In genomic region chr4:34128224-34128623, GRCm38 (mm10) we compare ENCODE assay signal across 24 mouse cellular contexts.
DNase-seq lines count a peak whose midpoint lies in the region; ATAC-seq and TF ChIP-seq lines count a peak whose summit lies in the region.
"Had no signal": no experiment of that assay in that cellular context is flagged by ENCODE, and none has a peak within 500 bp of the region (broad histone marks: within the 10 kb centered on the region; RNA-seq: fewer than 3 reads in every experiment).

No protein-coding gene starts in this region.

- TF ChIP-seq CTCF in brain, embryonic 14.5 days (IDR thresholded peaks at IDR 0.05; ENCODE audit: borderline replicate concordance, extremely low read depth, insufficient read depth, insufficient read length): no peak

- no peaks in the 10 kb centered on the region for H3K27me3 ChIP-seq in midbrain, embryonic 14.5 days (ENCODE audit: control insufficient read depth, insufficient read depth, low read length)
- H3K27me3 ChIP-seq in midbrain, embryonic 11.5 days (ENCODE audit: control insufficient read depth, insufficient read depth, low read length): no peaks in the 10 kb centered on the region
- H3K27me3 ChIP-seq in midbrain, embryonic 16.5 days (ENCODE audit: control insufficient read depth, insufficient read depth, low read depth, low read length): no peaks in the 10 kb centered on the region
- H3K27me3 ChIP-seq in liver, embryonic 11.5 days (replicated peaks; ENCODE audit: control insufficient read depth, insufficient read depth, low read length): no peaks in the 10 kb centered on the region
- H3K27me3 ChIP-seq: embryonic facial prominence, embryonic 13.5 days; embryonic facial prominence, embryonic 15.5 days; forebrain, embryonic 13.5 days; forebrain, embryonic 15.5 days; Patski had no signal

- H3K27ac ChIP-seq in midbrain, embryonic 14.5 days (replicated peaks; ENCODE audit: low read depth, low read length): no peak overlapping the region
- no peak overlapping the region for H3K27ac ChIP-seq in midbrain, embryonic 11.5 days (ENCODE audit: low read depth, low read length)
- no peak overlapping the region for H3K27ac ChIP-seq in midbrain, embryonic 16.5 days (ENCODE audit: low read length)
- H3K27ac ChIP-seq in liver, embryonic 11.5 days (ENCODE audit: low read depth, low read length): no peak overlapping the region
- H3K27ac ChIP-seq: embryonic facial prominence, embryonic 13.5 days; embryonic facial prominence, embryonic 15.5 days; forebrain, embryonic 13.5 days; forebrain, embryonic 15.5 days had no signal

- H3K4me3 ChIP-seq in midbrain, embryonic 14.5 days (replicated peaks; ENCODE audit: low read depth, low read length): no peak overlapping the region
- H3K4me3 ChIP-seq in midbrain, embryonic 11.5 days (ENCODE audit: low read depth, low read length): no peak overlapping the region
- no peak overlapping the region for H3K4me3 ChIP-seq in midbrain, embryonic 16.5 days (ENCODE audit: low read depth, low read length)
- H3K4me3 ChIP-seq in liver, embryonic 11.5 days (ENCODE audit: low read depth, low read length): no peak overlapping the region
- H3K4me3 ChIP-seq: embryonic facial prominence, embryonic 13.5 days; embryonic facial prominence, embryonic 15.5 days; forebrain, embryonic 13.5 days; forebrain, embryonic 15.5 days had no signal

- ATAC-seq in midbrain, embryonic 14.5 days (ENCODE audit: low FRiP score, low TSS enrichment): no peak
- no peak for ATAC-seq in midbrain, embryonic 11.5 days (ENCODE audit: low FRiP score)
- peak; percentile 51 for ATAC-seq in midbrain, embryonic 16.5 days
- ATAC-seq in liver, embryonic 11.5 days (replicated peaks; ENCODE audit: low FRiP score): no peak
- ATAC-seq: activated CD4-positive, CD25-positive, alpha-beta regulatory T cell, adult 4 months; forebrain, embryonic 13.5 days; forebrain, embryonic 15.5 days; forebrain, postnatal 0 days; Patski had no signal

- H3K4me2 ChIP-seq in midbrain, embryonic 14.5 days (ENCODE audit: low read length): no peak overlapping the region
- no peak overlapping the region for H3K4me2 ChIP-seq in midbrain, embryonic 11.5 days
- H3K4me2 ChIP-seq in midbrain, embryonic 16.5 days (ENCODE audit: low read length): no peak overlapping the region
- H3K4me2 ChIP-seq in liver, embryonic 11.5 days: no peak overlapping the region
- H3K4me2 ChIP-seq: embryonic facial prominence, embryonic 13.5 days; embryonic facial prominence, embryonic 15.5 days; forebrain, embryonic 13.5 days; forebrain, embryonic 15.5 days had no signal

- no peaks in the 10 kb centered on the region for H3K9me3 ChIP-seq in midbrain, embryonic 14.5 days (ENCODE audit: control insufficient read depth, low read length)
- no peaks in the 10 kb centered on the region for H3K9me3 ChIP-seq in midbrain, embryonic 11.5 days (ENCODE audit: control insufficient read depth, low read length)
- no peaks in the 10 kb centered on the region for H3K9me3 ChIP-seq in midbrain, embryonic 16.5 days (replicated peaks; ENCODE audit: control insufficient read depth, low read length, poor library complexity, severe bottlenecking)
- H3K9me3 ChIP-seq in liver, embryonic 11.5 days (ENCODE audit: control insufficient read depth, low read length): no peaks in the 10 kb centered on the region
- H3K9me3 ChIP-seq: embryonic facial prominence, embryonic 13.5 days; embryonic facial prominence, embryonic 15.5 days; forebrain, embryonic 13.5 days; forebrain, embryonic 15.5 days had no signal

- no peaks in the 10 kb centered on the region for H3K4me1 ChIP-seq in midbrain, embryonic 14.5 days (ENCODE audit: control insufficient read depth, insufficient read depth, low read length)
- H3K4me1 ChIP-seq in midbrain, embryonic 11.5 days (ENCODE audit: control insufficient read depth, insufficient read depth, low read length): no peaks in the 10 kb centered on the region
- no peaks in the 10 kb centered on the region for H3K4me1 ChIP-seq in midbrain, embryonic 16.5 days (ENCODE audit: control insufficient read depth, insufficient read depth, low read length)
- H3K4me1 ChIP-seq in liver, embryonic 11.5 days (replicated peaks; ENCODE audit: control insufficient read depth, insufficient read depth, low read length): no peaks in the 10 kb centered on the region
- H3K4me1 ChIP-seq: embryonic facial prominence, embryonic 13.5 days; embryonic facial prominence, embryonic 15.5 days; forebrain, embryonic 13.5 days; forebrain, embryonic 15.5 days had no signal

- TF ChIP-seq POLR2A in brain, embryonic 14.5 days (IDR thresholded peaks at IDR 0.05; ENCODE audit: borderline replicate concordance, extremely low read depth, insufficient read depth, insufficient read length, poor library complexity, severe bottlenecking): no peak

- DNase-seq in midbrain, embryonic 14.5 days: peak; percentile 49
- no peak for DNase-seq in midbrain, embryonic 11.5 days (ENCODE audit: low spot score, missing footprints)
- peak; percentile 37 for DNase-seq in brain, embryonic 14.5 days (ENCODE audit: low read depth)
- peak; percentile 19 for DNase-seq in retina, postnatal 1 day
- DNase-seq in Muller cell, postnatal 12 days (ENCODE audit: inconsistent ontology term): no peak
- no peak for DNase-seq in liver, embryonic 11.5 days (ENCODE audit: low spot score)
- DNase-seq: adrenal gland, adult 8-10 months; adrenal gland, postnatal 14 days; adrenal gland, postnatal 36 days; cerebellum, adult 11 months; cerebellum, adult 18-20 months; cerebellum, adult 8-10 months; cerebellum, adult 9-11 months; cerebellum, postnatal 14 days; cerebellum, postnatal 36 days; embryo, embryonic 11 days; forebrain, postnatal 0 days had no signal

- WGBS in midbrain, embryonic 14.5 days: 45% methylated on average over 4 of the region's 4 CpGs
- WGBS in midbrain, embryonic 11.5 days: 63% methylated on average over 4 of the region's 4 CpGs
- 48% methylated on average over 4 of the region's 4 CpGs for WGBS in midbrain, embryonic 16.5 days
- WGBS in liver, embryonic 11.5 days: 66% methylated on average over 4 of the region's 4 CpGs

- no peaks in the 10 kb centered on the region for H3K36me3 ChIP-seq in midbrain, embryonic 14.5 days (ENCODE audit: control insufficient read depth, insufficient read depth, low read length)
- no peaks in the 10 kb centered on the region for H3K36me3 ChIP-seq in midbrain, embryonic 11.5 days (ENCODE audit: control insufficient read depth, insufficient read depth, low read length)
- no peaks in the 10 kb centered on the region for H3K36me3 ChIP-seq in midbrain, embryonic 16.5 days (ENCODE audit: control insufficient read depth, insufficient read depth, low read length)
- no peaks in the 10 kb centered on the region for H3K36me3 ChIP-seq in liver, embryonic 11.5 days (ENCODE audit: control insufficient read depth, insufficient read depth, low read length)
- H3K36me3 ChIP-seq: embryonic facial prominence, embryonic 13.5 days; embryonic facial prominence, embryonic 15.5 days; forebrain, embryonic 15.5 days had no signal

- H3K9ac ChIP-seq in midbrain, embryonic 14.5 days (replicated peaks; ENCODE audit: low read length): no peak overlapping the region
- no peak overlapping the region for H3K9ac ChIP-seq in midbrain, embryonic 11.5 days (ENCODE audit: low read length)
- no peak overlapping the region for H3K9ac ChIP-seq in midbrain, embryonic 16.5 days (ENCODE audit: low read depth, low read length)
- no peak overlapping the region for H3K9ac ChIP-seq in liver, embryonic 11.5 days (ENCODE audit: low read depth, low read length)
- H3K9ac ChIP-seq: embryonic facial prominence, embryonic 13.5 days; embryonic facial prominence, embryonic 15.5 days; forebrain, embryonic 13.5 days; forebrain, embryonic 15.5 days; forebrain, postnatal 0 days had no signal

Comparison
In these comparisons a context has a peak if more than half of its experiments do, and no peak if none do; other contexts are left out.
1. DNase-seq: peak in midbrain, embryonic 14.5 days (single experiment), brain, embryonic 14.5 days (single experiment) and retina, postnatal 1 day (single experiment); none in midbrain, embryonic 11.5 days (single experiment), Muller cell, postnatal 12 days (single experiment) and liver, embryonic 11.5 days (single experiment).